Mouse (Mus musculus) heart, embryonic 10.5 days (tissue): ENCODE results near the gene Golga7b. TPM values are rescaled to one million over a fixed set of nuclear protein-coding genes. Genes with fewer than 3 reads are reported as not detected.

Source experiments
- DNase-seq: peaks from one replicate; pipeline ENCODE4 v3.0.0-alpha.2; 2017; ENCODE audit warnings: low spot score
- H3K27ac ChIP-seq: fragments of 300-500 bp; sonication (generic); 2 replicates; pipeline ENCODE4 v1.5.1; 2016; ENCODE audit warnings: mild to moderate bottlenecking
- H3K27me3 ChIP-seq: fragments of 300-500 bp; sonication (generic); 2 replicates; pipeline ENCODE4 v1.6.1; 2016; ENCODE audit warnings: mild to moderate bottlenecking; ENCODE audit not compliant: poor library complexity, insufficient read depth, severe bottlenecking
- H3K36me3 ChIP-seq: fragments of 300-500 bp; sonication (generic); 2 replicates; pipeline ENCODE4 v1.6.1; 2016; ENCODE audit warnings: mild to moderate bottlenecking, moderate library complexity
- H3K4me1 ChIP-seq: fragments of 300-500 bp; sonication (generic); 2 replicates; pipeline ENCODE4 v1.6.1; 2016; ENCODE audit warnings: mild to moderate bottlenecking
- H3K4me3 ChIP-seq: fragments of 300-500 bp; sonication (generic); 2 replicates; pipeline ENCODE4 v1.5.1; 2016; ENCODE audit warnings: mild to moderate bottlenecking, moderate library complexity
- H3K9me3 ChIP-seq: fragments of 300-500 bp; sonication (generic); 2 replicates; pipeline ENCODE4 v1.6.1; 2016; ENCODE audit warnings: mild to moderate bottlenecking, moderate library complexity
- WGBS: fragments of 180-500 bp; shearing (Covaris S2); methylation state at CpG from one replicate; pipeline ENCODE4 v1.1.7; 2016; 5-methylcytosine and 5-hydroxymethylcytosine counted together
- polyA plus RNA-seq: library from polyadenylated mRNA; unstranded; fragments of >200 nt; fragmentation: Nextera tagmentation; extraction: Ambion mirVana; gene quantifications from 2 replicates; pipeline ENCODE4 v1.2.1, GENCODE M21; 2016

Gene Golga7b
- 0.06 and 0.11 TPM in 2 replicates for polyA plus RNA-seq

GRCm38 (mm10) chr19:42247519-42247918 lies at the start of gene Golga7b:
TSS of gene Golga7b (plus strand) at chr19:42247574.
- Histone ChIP-seq H3K4me1 (peaks cover 11% of the 10 kb centered on the region), H3K9me3 (no peaks in the 10 kb centered on the region), H3K27ac (no peak within 1 kb of the TSS), H3K4me3 (no peak within 1 kb of the TSS), H3K36me3 (no peaks in the 10 kb centered on the region), H3K27me3 (peaks cover 18% of the 10 kb centered on the region; the same call in 1 of the 2 replicates)
- no peak for DNase-seq
- WGBS, result 40% methylated on average over 3 of the region's 3 CpGs

DNA sequence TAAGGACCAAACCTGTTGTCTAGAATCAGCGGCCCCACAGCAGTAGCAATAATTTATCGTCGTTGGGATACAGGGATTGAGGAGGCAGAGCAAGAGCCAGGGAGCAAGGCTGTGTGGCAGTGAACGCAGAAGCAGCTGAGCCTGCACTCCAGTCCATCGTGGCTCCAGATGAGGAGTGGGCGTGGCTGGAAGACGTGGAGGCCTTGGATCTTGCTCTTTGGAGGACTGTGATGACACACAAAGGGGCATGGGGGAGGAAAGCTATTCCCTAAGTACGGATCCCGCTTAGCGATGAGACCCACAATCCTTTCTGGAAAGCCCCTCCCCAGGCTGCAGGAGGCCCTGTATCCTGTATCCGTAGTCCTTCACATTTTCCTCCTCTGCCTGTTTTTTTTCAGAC lies 49.3 kb upstream of the Golga7b start:
- Histone ChIP-seq H3K27me3 (peaks cover 52% of the 10 kb centered on the region), H3K36me3 (0 out of 2 replicates have a peak, but pooled peaks cover 5% of the 10 kb centered on the region), H3K9me3 (no peaks in the 10 kb centered on the region), H3K4me1 (peaks cover 42% of the 10 kb centered on the region), H3K4me3 (no peak overlapping the region), H3K27ac (no peak overlapping the region)
- 43% methylated on average over 11 of the region's 11 CpGs for WGBS
- no peak for DNase-seq

DNA sequence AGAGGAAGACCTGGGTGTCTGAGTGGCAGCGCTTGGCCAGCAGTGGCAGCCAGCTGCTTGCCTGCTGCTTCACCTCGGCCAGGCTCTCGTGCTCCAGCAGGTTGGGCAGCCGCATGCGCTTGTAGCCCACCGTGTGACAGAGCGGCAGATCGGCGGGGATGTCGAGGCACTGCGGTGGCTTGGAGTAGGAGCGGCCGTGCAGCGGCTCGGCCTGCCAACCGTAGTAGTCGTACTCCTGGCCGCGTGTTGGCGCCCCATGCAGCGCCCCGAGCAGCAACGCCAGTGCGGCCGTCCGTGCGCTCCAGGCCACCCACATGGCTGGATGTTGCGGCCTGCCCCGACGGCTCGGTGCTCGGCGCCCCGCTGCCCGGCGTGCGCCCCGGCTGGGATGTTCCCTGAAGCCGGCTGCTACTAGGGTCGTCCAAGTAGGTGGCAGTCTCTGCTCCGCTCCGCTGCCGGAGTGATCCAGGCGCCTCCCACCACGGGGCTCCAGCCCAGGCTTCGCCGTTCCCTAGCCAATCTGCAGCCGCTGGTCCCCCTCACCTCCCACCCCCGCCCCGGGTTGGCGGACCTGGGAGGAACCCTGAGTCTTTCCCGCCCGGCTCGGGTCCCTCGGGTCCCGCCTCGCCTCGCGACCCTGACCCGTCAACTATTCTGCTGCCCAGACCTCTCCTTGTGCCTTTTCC lies 45.5 kb upstream of the Golga7b start, which contains the start of gene Sfrp5:
Gene Sfrp5 (minus strand): TSS at position 557 of the 686 bp plus-strand sequence.
- no peaks in the 10 kb centered on the region for H3K9me3 ChIP-seq
- DNase-seq, result no peak
- peaks cover 71% of the 10 kb centered on the region for H3K27me3 ChIP-seq
- peak within 1 kb of the TSS; percentile 53 for H3K4me3 ChIP-seq
- no peaks in the 10 kb centered on the region for H3K36me3 ChIP-seq
- peak within 1 kb of the TSS; percentile 9; the same call in 1 of the 2 replicates for H3K27ac ChIP-seq
- H3K4me1 ChIP-seq, result peaks cover 37% of the 10 kb centered on the region
- under 1% methylated on average over 60 of the region's 60 CpGs for WGBS

GRCm38 (mm10) chr19:42202467-42202866 lies 44.9 kb upstream of the Golga7b start:
- peak overlapping the region; percentile 53 for H3K4me3 ChIP-seq
- H3K27ac ChIP-seq, result peak overlapping the region; percentile 9; the same call in 1 of the 2 replicates
- WGBS, result 25% methylated on average over 8 of the region's 8 CpGs
- DNase-seq, result no peak
- H3K36me3 ChIP-seq, result no peaks in the 10 kb centered on the region
- peaks cover 71% of the 10 kb centered on the region for H3K27me3 ChIP-seq
- no peaks in the 10 kb centered on the region for H3K9me3 ChIP-seq
- peaks cover 37% of the 10 kb centered on the region for H3K4me1 ChIP-seq

DNA sequence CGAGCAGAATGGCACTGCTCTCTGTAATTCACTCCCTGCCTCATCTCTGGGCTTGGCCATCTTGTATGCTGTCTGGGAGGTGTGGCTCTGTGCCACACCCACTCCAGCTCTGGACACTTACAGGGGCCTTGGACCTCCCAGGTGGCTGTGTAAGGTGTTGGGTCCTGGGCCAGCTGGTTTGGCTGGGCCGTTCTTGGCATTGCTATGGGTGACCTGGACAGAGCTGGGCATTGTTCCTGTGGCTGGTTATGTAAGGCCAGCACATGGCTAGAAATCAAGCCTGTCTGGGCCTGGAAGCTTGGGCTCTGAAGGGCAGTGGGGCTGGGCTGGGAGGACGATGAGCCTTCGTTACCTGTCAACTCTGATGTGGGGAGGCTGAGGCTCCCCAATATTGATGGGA lies 43.1 kb upstream of the Golga7b start:
- Histone ChIP-seq H3K27ac (no peak overlapping the region), H3K36me3 (no peaks in the 10 kb centered on the region), H3K27me3 (peaks cover 62% of the 10 kb centered on the region), H3K4me3 (no peak overlapping the region), H3K9me3 (no peaks in the 10 kb centered on the region), H3K4me1 (peaks cover 30% of the 10 kb centered on the region)
- DNase-seq, result no peak
- WGBS, result 79% methylated on average over 4 of the region's 4 CpGs

GRCm38 (mm10) chr19:42205201-42205600 lies 42.2 kb upstream of the Golga7b start:
- Histone ChIP-seq H3K27me3 (peaks cover 55% of the 10 kb centered on the region), H3K4me3 (no peak overlapping the region), H3K36me3 (no peaks in the 10 kb centered on the region), H3K27ac (no peak overlapping the region), H3K4me1 (peaks cover 31% of the 10 kb centered on the region), H3K9me3 (no peaks in the 10 kb centered on the region)
- WGBS, result 86% methylated on average over 8 of the region's 8 CpGs
- no peak for DNase-seq

DNA sequence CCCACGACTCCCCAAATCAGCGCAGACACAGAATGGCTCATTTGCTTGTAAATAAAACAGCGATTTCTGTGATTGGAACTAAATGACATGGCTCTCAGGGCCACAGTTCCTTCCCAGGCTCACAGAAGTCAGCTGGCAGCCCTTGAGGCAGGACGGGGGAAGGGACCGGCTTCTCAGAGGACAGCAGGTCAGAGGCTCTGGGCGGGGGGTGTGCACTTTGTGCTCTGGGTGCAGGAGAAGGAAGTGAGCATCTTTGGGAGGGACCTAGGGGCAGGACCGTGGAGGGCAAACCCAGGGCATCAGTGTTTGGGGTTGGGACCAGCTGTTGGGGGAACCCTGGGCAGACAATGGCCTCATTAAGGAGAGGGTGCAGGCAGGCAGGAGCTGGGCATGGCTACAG lies 37.9 kb upstream of the Golga7b start:
- no peaks in the 10 kb centered on the region for H3K36me3 ChIP-seq
- H3K4me3 ChIP-seq, result no peak overlapping the region
- H3K4me1 ChIP-seq, result peaks cover 28% of the 10 kb centered on the region
- no peak for DNase-seq
- WGBS, result 65% methylated on average over 7 of the region's 7 CpGs
- H3K9me3 ChIP-seq, result no peaks in the 10 kb centered on the region
- H3K27ac ChIP-seq, result no peak overlapping the region
- H3K27me3 ChIP-seq, result peaks cover 18% of the 10 kb centered on the region; the same call in 1 of the 2 replicates

- Histone ChIP-seq H3K27me3 (peaks cover 14% of the 10 kb centered on the region; the same call in 1 of the 2 replicates), H3K9me3 (no peaks in the 10 kb centered on the region), H3K4me1 (peaks cover 31% of the 10 kb centered on the region), H3K36me3 (no peaks in the 10 kb centered on the region), H3K27ac (no peak overlapping the region), H3K4me3 (no peak overlapping the region)
- 45% methylated on average over 6 of the region's 6 CpGs for WGBS
- DNase-seq, result no peak
Measured at GRCm38 (mm10) chr19:42209976-42210375, 37.4 kb upstream of the Golga7b start.

- Histone ChIP-seq H3K27ac (no peak overlapping the region), H3K27me3 (peaks cover 14% of the 10 kb centered on the region; the same call in 1 of the 2 replicates), H3K36me3 (no peaks in the 10 kb centered on the region), H3K4me3 (no peak overlapping the region), H3K9me3 (no peaks in the 10 kb centered on the region), H3K4me1 (peaks cover 40% of the 10 kb centered on the region)
- DNase-seq, result no peak
- 13% methylated on average over 8 of the region's 8 CpGs for WGBS
Measured at GRCm38 (mm10) chr19:42211936-42212335, 35.4 kb upstream of the Golga7b start.

DNA sequence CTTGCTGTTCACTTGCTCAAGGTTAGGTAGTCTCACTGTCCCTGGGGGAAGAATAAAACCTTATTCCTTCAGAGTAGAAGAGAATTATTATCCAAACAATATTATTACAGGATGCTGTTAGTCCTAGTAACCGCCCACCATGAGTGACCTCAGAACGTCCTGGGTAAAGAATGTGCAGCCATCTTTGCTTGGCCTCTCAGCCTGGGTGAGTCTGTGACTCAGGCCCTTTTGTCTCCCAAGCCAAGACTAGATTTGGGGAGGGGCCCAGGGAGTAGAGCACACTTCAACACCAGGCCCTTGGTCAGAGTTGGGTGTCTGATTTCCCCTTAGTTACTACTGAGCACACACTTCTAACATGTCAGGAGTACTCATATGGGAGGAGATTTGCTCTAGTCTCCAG lies 32.8 kb upstream of the Golga7b start:
- Histone ChIP-seq H3K4me3 (no peak overlapping the region), H3K4me1 (peaks cover 36% of the 10 kb centered on the region), H3K27ac (no peak overlapping the region), H3K36me3 (no peaks in the 10 kb centered on the region), H3K27me3 (peaks cover 7% of the 10 kb centered on the region; the same call in 1 of the 2 replicates), H3K9me3 (no peaks in the 10 kb centered on the region)
- no peak for DNase-seq
- WGBS, result 71% methylated on average over 2 of the region's 2 CpGs

DNA sequence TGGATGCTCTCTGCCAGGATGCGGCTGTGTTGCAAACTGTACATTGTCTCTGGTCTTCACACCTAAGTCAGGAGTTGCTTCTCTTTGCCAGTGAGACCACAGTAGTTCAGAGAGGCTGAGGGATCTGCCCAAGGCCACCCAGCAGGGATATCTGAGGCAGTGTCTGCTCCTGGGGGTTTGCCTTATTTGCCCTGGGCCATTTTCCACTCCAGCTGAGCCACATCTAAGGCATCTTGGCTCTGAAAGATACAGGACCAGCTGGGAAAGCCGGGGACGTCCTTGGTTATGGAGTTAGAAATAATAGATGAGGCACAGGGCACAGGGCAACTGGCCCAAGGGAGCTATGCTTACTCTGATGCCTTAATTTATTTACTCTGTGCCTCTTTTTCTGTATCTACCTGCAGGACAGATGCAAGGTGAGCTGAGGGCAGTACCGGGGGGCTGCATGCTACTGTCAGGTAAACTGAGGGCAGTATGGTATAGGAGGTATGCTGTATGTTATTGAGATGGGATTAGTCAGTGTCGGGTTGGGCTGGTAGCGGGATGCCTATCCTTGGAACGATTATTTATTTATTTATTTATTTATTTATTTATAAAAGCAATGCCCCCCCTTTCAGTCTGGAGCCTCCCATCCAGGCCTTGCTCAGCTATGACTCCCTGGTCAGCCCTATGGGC lies 30.5 kb upstream of the Golga7b start:
- 75% methylated on average over 7 of the region's 7 CpGs for WGBS
- Histone ChIP-seq H3K9me3 (no peaks in the 10 kb centered on the region), H3K27me3 (no peaks in the 10 kb centered on the region; the same call in 1 of the 2 replicates), H3K4me1 (peaks cover 24% of the 10 kb centered on the region), H3K36me3 (no peaks in the 10 kb centered on the region), H3K4me3 (no peak overlapping the region), H3K27ac (no peak overlapping the region)
- no peak for DNase-seq

GRCm38 (mm10) chr19:42217374-42217763 lies 30.0 kb upstream of the Golga7b start:
- Histone ChIP-seq H3K27me3 (no peaks in the 10 kb centered on the region; the same call in 1 of the 2 replicates), H3K9me3 (no peaks in the 10 kb centered on the region)

GRCm38 (mm10) chr19:42226451-42226850 lies 20.9 kb upstream of the Golga7b start:
- Histone ChIP-seq H3K27me3 (peaks cover 25% of the 10 kb centered on the region; the same call in 1 of the 2 replicates), H3K36me3 (no peaks in the 10 kb centered on the region), H3K27ac (no peak overlapping the region), H3K4me3 (no peak overlapping the region), H3K4me1 (no peaks in the 10 kb centered on the region), H3K9me3 (no peaks in the 10 kb centered on the region)
- WGBS, result 77% methylated on average over 10 of the region's 10 CpGs
- DNase-seq, result no peak

More at GRCm38 (mm10) chr19:42217374-42217763, 30.0 kb upstream of the Golga7b start:
- Histone ChIP-seq H3K36me3 (no peaks in the 10 kb centered on the region), H3K4me3 (no peak overlapping the region), H3K27ac (no peak overlapping the region), H3K4me1 (peaks cover 20% of the 10 kb centered on the region)
- WGBS, result 11% methylated on average over 2 of the region's 2 CpGs
- no peak for DNase-seq
